Mouse (Mus musculus) liver, postnatal 0 days (tissue): ENCODE measurements around the gene Zcrb1.

Experiments used
- CTCF ChIP-seq: sonication (generic); IDR thresholded peaks from 2 replicates; pipeline ENCODE4 v1.5.1; 2016; ENCODE audit warnings: antibody characterized with exemption, low read depth
- EP300 ChIP-seq: IDR thresholded peaks from 2 replicates; pipeline ENCODE4 v1.6.1; 2016; ENCODE audit warnings: antibody characterized with exemption, low read depth, mild to moderate bottlenecking

- TF ChIP-seq CTCF (no peak), EP300 (no peak)
These were observed 61.5 kb downstream of the Zcrb1 start for GRCm38 (mm10) chr15:93336658-93336924.
